Mouse (Mus musculus) left cerebral cortex, postnatal 10 days (tissue): ENCODE results near the gene Glrx2. TPM values are rescaled to one million over a fixed set of nuclear protein-coding genes. Genes with fewer than 3 reads are reported as not detected.
"Not testable (repeated sequence)": the region's sequence is repeated elsewhere in the genome, so short reads cannot be mapped to it uniquely, and the experiment has no call there.

Source experiments
- DNase-seq, 2 experiments: peaks; one replicate each; pipeline ENCODE4 v3.0.0; 2021 to 2022; ENCODE audit warnings: low spot score in 2 of 2, mixed read lengths in 1 of 2; ENCODE audit errors: extremely low spot score in 1 of 2
- intact Hi-C: fragments of 180-260 bp; cut with DNase I; formaldehyde crosslinking; loops from one replicate; pipeline ENCODE4 v1.15.1; 2025
- total RNA-seq, 2 experiments: library from RNA; stranded (reverse); gene quantifications; 2 replicates each; pipeline ENCODE4 v1.2.3; 2021

Glrx2 gene
- 100 to 1,000 TPM; 119 to 123 TPM for total RNA-seq

DNA sequence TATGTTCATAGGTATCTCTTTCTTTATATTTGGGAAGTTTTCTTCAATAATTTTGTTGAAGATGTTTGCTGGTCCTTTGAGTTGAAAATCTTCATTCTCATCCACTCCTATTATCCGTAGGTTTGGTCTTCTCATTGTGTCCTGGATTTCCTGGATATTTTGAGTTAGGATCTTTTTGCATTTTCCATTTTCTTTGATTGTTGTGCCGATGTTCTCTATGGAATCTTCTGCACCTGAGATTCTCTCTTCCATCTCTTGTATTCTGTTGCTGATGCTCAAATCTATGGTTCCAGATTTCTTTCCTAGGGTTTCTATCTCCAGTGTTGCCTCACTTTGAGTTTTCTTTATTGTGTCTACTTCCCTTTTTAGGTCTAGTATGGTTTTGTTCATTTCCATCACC, at the start of gene Glrx2:
TSS of gene Glrx2 (plus strand) at position 301 of the 400 bp plus-strand sequence.
- intact Hi-C loops, result not testable (repeated sequence)

DNA sequence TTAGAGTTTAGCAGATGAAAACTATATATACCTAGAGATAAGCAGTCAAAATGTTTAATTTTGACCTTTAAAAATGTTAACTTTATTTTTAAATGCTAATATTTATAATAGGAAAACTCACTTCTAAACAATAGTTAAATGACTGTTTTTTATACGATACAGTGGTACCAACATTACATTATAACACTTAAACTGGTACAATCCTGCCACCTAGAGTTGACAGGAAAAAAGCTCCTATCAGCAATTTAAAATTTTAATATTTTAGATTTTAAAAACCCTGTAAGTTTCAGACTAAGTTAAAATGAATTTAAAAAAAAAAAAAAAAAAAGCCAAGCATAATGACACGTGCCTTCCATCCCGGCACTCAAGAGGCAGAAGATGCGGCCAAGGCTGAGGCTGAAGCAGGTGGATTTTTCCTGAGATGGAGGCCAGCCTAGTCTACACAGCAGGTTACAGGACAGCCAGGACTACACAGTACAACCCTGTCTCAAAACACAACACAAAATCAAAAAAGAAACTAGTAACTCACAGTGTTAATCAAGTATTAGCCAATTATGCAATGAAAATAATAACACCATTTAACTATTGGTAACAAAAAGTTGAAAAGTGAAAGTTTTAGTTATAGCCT, 40.3 kb upstream of the Glrx2 start:
- intact Hi-C loops, result no loop called here
- DNase-seq, result no peak

More for the DNA sequence above, at the start of gene Glrx2:
- not testable (repeated sequence) for DNase-seq

DNA sequence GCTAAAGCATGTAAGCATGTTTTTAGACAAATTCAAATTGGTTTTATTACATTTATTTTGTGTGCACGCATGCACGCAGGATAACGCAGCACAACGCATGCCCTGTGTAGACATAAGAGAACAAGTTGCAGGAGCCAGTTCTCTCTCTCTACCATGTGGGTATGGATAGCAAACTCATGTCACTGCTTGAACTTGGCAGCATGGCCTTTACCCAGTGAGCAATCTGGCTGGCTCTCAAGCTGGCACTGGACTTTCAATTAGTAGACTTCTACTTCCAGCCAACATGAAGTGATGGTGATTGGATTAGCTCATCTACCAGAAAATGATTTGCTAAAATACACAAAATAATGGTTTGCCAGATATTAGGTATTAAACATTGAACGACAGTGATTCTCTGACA, 35.0 kb upstream of the Glrx2 start:
- intact Hi-C loops, result no loop called here
- no peak for DNase-seq

GRCm38 (mm10) chr1:143684849-143685248, 31.3 kb upstream of the Glrx2 start:
- DNase-seq, result no peak
- intact Hi-C loops, result no loop called here

- intact Hi-C loops, result loop anchor here (5.0 kb wide), 1 partner anchor 36 kb away; no protein-coding TSS in a partner anchor
- no peak for DNase-seq
These were observed 14.4 kb upstream of the Glrx2 start for GRCm38 (mm10) chr1:143701736-143702135.

- intact Hi-C loops, result loop anchor here (5.0 kb wide), 1 partner anchor 35 kb away; no protein-coding TSS in a partner anchor
These were observed 13.9 kb upstream of the Glrx2 start for GRCm38 (mm10) chr1:143702141-143702740.

GRCm38 (mm10) chr1:143702741-143703262, 13.3 kb upstream of the Glrx2 start, which contains the start of gene Cdc73:
TSS of gene Cdc73 (minus strand) at chr1:143702893.
- peak; percentile 85 to 94 for DNase-seq
- intact Hi-C loops, result loop anchor here (5.0 kb wide), 1 partner anchor 34 kb away; no protein-coding TSS in a partner anchor

More at GRCm38 (mm10) chr1:143702141-143702740, 13.9 kb upstream of the Glrx2 start:
- DNase-seq, result peak; percentile 11 to 22

GRCm38 (mm10) chr1:143707006-143707405, 9.1 kb upstream of the Glrx2 start:
- DNase-seq, result no peak
- intact Hi-C loops, result no loop called here

DNA sequence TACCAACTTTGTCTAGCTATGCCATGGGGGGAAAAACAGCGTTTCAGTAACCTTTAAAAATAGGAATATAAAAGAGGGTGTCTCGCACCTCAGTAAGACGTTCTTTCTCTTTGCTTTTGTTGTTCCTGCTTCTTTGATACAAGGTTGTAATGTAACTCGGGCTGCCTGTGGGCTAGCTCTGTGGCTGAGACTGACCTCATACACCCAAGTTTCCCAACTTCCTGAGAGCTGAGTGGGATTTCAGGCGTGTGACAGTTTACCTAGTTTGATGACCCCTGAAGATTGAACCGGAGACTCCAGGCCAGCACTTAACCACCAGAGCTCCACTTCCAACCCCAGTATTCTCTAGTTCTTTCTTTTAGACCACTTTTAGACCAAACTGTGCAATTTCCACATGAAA, 7.8 kb upstream of the Glrx2 start:
- no peak for DNase-seq
- intact Hi-C loops, result no loop called here

DNA sequence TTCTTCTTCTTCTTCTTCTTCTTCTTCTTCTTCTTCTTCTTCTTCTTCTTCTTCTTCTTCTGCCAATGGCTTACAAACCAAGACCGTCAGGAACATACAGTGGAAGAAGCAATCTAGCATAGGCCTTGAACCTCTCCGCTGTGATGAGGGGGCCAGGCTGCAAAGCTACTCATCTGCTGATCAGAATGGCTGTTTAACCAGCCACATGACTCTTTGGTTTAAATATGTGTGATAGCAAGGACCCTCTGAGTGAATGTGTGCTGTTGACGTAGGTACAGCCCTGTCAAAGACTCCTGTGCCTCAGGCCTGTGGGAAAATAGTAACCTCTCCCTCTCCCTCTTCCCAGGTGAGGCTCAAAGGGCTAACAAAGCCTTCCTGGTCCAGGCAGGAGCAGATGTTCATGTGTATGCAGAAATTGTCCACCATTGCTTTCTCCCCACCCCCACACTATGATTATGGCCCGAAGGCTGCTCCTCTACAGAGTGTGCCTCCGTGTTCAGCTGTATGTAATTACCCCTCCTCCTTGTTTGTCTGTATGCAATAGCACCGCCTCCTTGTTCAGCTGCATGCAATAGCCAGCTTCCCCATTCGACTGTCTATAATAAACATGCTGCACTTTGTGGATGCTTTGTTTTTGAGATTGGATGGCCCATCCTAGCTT, 6.0 kb upstream of the Glrx2 start:
- intact Hi-C loops, result no loop called here

DNA sequence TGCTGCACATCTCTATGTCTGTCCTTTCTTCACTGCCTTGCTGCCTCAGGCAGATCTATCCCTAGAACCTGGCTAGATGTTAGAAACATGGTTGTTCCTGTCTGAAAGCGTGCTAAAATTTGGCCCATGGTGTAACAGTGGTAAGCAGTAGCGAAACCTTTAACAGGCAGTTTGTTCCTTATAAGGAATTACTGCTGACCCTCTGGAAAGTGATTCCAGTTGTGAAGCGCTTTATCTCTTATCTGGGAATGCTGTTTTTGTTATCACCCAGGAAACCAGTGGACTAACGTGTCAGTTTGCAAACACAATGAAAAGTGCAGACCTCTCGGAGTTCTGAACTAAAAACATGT, 5.5 kb upstream of the Glrx2 start:
- DNase-seq, result no peak
- intact Hi-C loops, result no loop called here

More for the DNA sequence above, 6.0 kb upstream of the Glrx2 start:
- no peak for DNase-seq

- no peak for DNase-seq
- intact Hi-C loops, result no loop called here
These were observed 8.4 kb downstream of the Glrx2 start for GRCm38 (mm10) chr1:143724456-143725064.

- intact Hi-C loops, result no loop called here
- DNase-seq, result no peak
These were observed 11.7 kb downstream of the Glrx2 start for GRCm38 (mm10) chr1:143727701-143728445.

GRCm38 (mm10) chr1:143730899-143731298, 14.8 kb downstream of the Glrx2 start:
- intact Hi-C loops, result no loop called here
- DNase-seq, result peak in 1 of 2 experiments; percentile 23

GRCm38 (mm10) chr1:143731691-143732090, 15.6 kb downstream of the Glrx2 start:
- DNase-seq, result no peak
- intact Hi-C loops, result no loop called here

- no peak for DNase-seq
- intact Hi-C loops, result no loop called here
These were observed 17.8 kb downstream of the Glrx2 start for GRCm38 (mm10) chr1:143733914-143734410.

DNA sequence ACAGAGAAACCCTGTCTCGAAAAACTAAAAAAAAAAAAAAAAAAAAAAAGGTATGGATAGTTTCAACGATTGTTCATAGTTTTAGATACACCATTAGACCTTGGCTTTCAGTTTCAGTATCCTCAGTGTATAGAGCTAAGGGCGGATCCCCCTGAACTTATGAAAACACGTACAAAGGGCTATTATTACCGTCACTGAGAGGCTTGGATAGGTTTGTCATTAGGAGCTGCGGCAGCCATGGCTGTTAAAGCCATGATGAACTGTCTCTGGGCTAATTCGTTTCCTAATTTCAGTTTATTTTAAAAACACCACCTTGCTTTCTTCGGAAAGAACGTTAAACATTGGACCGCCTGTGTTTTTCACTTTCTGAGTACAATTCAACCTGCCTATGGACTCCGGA, 22.7 kb downstream of the Glrx2 start:
- DNase-seq, result no peak
- intact Hi-C loops, result loop anchor here (5.0 kb wide), 1 partner anchor 37 kb away; the partner anchor contains the start of gene Cdc73
